Mouse (Mus musculus): ENCODE measurements around the gene Bicc1.

GRCm38 (mm10) chr10:70939751-70940150, 219.7 kb downstream of the Bicc1 start:
- no peak for TF ChIP-seq POLR2A (IDR thresholded peaks at IDR 0.05; ENCODE audit: low read depth, low read length)
- TF ChIP-seq CTCF (conservative IDR thresholded peaks at IDR 0.05; ENCODE audit: insufficient read depth, insufficient read length, low read depth, low read length) = no peak
